Mouse (Mus musculus): Measurements from ENCODE around the gene Esp4. TPM values are rescaled to one million over a fixed set of nuclear protein-coding genes. Genes with fewer than 3 reads are reported as not detected.
"Not testable (repeated sequence)": the region's sequence is repeated elsewhere in the genome, so short reads cannot be mapped to it uniquely, and the experiment has no call there.

Gene Esp4
- polyA plus RNA-seq (2014; fragmentation: Nextera tagmentation; extraction: Ambion mirVana): not detected in 2 replicates

DNA sequence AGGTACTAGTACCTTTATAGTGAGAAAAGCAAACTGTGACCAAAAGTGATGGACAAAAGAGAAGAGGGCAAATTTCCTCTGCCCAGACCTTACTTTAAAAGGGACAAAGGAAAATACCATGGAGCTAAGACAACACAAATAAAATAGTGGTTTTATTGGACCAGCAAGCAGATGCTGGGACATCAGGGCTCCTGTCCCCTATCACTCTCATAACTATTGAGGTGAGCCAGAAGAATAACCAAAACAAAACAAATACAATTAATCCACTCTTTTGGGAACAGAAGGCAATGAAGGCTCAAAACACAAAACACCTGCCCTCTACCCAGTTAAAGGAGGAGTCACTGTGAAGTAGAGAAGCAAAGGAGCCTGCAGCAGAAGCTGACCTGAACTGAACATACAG, at the start of gene Esp4:
TSS of gene Esp4 (plus strand) at position 301 of the 400 bp plus-strand sequence.
- Histone ChIP-seq H3K4me2 (no peak within 1 kb of the TSS), H3K36me3 (ENCODE audit: control insufficient read depth, insufficient read depth, low read length) (no peaks in the 10 kb centered on the region), H3K4me1 (replicated peaks; ENCODE audit: control insufficient read depth, insufficient read depth, low read length) (no peaks in the 10 kb centered on the region), H3K9ac (ENCODE audit: low read depth, low read length) (no peak within 1 kb of the TSS), H3K27ac (ENCODE audit: low read depth, low read length) (no peak within 1 kb of the TSS), H3K9me3 (ENCODE audit: control insufficient read depth, low read length) (no peaks in the 10 kb centered on the region), H3K4me3 (ENCODE audit: low read depth, low read length) (no peak within 1 kb of the TSS), H3K27me3 (replicated peaks; ENCODE audit: control insufficient read depth, insufficient read depth, low read length) (no peaks in the 10 kb centered on the region)
- DNase-seq (ENCODE audit: low spot score): no peak
- no peak for ATAC-seq (replicated peaks; ENCODE audit: low FRiP score)

DNA sequence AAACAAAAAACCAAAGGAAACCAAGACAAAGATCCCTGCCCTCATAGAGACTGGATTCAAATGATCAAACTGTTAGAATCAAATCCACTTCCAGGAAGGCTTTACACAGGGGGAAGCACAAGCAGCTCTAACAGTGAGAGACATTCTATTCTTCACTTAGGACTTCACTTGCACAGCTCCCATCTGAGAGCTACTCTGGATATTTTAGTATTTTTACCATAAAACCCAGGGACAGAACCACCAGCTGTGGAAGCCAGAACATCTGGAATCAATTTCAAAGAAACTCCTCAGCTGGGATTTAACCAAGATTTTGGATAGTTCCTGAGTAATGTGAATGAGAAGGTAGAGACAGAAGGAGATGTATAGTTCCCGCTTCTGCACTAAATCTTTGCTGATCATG, 44.9 kb upstream of the Esp4 start:
- no peak overlapping the region for H3K4me3 ChIP-seq (ENCODE audit: low read depth, low read length)
- no peak overlapping the region for H3K9ac ChIP-seq (ENCODE audit: low read depth, low read length)
- WGBS: 82% methylated on average over 1 of the region's 1 CpGs
- no peaks in the 10 kb centered on the region for H3K36me3 ChIP-seq (ENCODE audit: control insufficient read depth, insufficient read depth, low read length)
- no peaks in the 10 kb centered on the region for H3K27me3 ChIP-seq (replicated peaks; ENCODE audit: control insufficient read depth, insufficient read depth, low read length)
- no peak overlapping the region for H3K4me2 ChIP-seq
- no peaks in the 10 kb centered on the region for H3K4me1 ChIP-seq (replicated peaks; ENCODE audit: control insufficient read depth, insufficient read depth, low read length)
- H3K27ac ChIP-seq (ENCODE audit: low read depth, low read length): no peak overlapping the region
- H3K9me3 ChIP-seq (ENCODE audit: control insufficient read depth, low read length): no peaks in the 10 kb centered on the region
- no peak for DNase-seq (ENCODE audit: low spot score)
- ATAC-seq (replicated peaks; ENCODE audit: low FRiP score): no peak

DNA sequence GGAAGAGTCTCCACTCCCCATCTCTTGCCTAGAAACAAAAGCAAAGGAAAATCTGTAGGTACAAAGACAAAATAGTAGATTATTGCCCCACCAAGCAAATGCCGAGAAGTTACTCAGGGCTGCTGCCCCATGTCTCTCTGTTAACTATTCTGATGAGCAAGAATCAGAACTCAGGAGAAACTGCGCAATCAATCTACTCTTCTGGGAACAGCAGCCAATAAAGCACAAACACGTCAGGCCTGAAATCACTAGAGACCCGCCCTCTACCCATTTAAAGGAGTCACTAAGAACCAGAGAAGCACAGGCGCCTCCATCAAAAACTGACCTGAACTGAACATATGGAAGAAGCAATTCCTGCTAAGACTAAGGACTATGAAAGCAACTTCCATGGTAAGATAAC, 37.2 kb upstream of the Esp4 start, which contains the start of gene Esp6:
TSS of gene Esp6 (plus strand) at position 301 of the 400 bp plus-strand sequence.
- H3K27ac ChIP-seq (ENCODE audit: low read depth, low read length): no peak within 1 kb of the TSS
- H3K4me3 ChIP-seq (ENCODE audit: low read depth, low read length): no peak within 1 kb of the TSS
- H3K4me2 ChIP-seq: no peak within 1 kb of the TSS
- H3K9me3 ChIP-seq (ENCODE audit: control insufficient read depth, low read length): no peaks in the 10 kb centered on the region
- H3K36me3 ChIP-seq (ENCODE audit: control insufficient read depth, insufficient read depth, low read length): no peaks in the 10 kb centered on the region
- H3K9ac ChIP-seq (ENCODE audit: low read depth, low read length): no peak within 1 kb of the TSS
- no peaks in the 10 kb centered on the region for H3K27me3 ChIP-seq (replicated peaks; ENCODE audit: control insufficient read depth, insufficient read depth, low read length)
- DNase-seq (ENCODE audit: low spot score): no peak
- ATAC-seq (replicated peaks; ENCODE audit: low FRiP score): no peak
- no peaks in the 10 kb centered on the region for H3K4me1 ChIP-seq (replicated peaks; ENCODE audit: control insufficient read depth, insufficient read depth, low read length)
- WGBS: 80% methylated on average over 5 of the region's 5 CpGs

GRCm38 (mm10) chr17:40583906-40584305, 14.5 kb upstream of the Esp4 start:
- H3K4me3 ChIP-seq (ENCODE audit: low read depth, low read length); H3K4me2 ChIP-seq; ATAC-seq (replicated peaks; ENCODE audit: low FRiP score); H3K27me3 ChIP-seq (replicated peaks; ENCODE audit: control insufficient read depth, insufficient read depth, low read length); DNase-seq (ENCODE audit: low spot score); H3K36me3 ChIP-seq (ENCODE audit: control insufficient read depth, insufficient read depth, low read length); H3K9ac ChIP-seq (ENCODE audit: low read depth, low read length); H3K27ac ChIP-seq (ENCODE audit: low read depth, low read length); H3K9me3 ChIP-seq (ENCODE audit: control insufficient read depth, low read length); H3K4me1 ChIP-seq (replicated peaks; ENCODE audit: control insufficient read depth, insufficient read depth, low read length): not testable (repeated sequence)
- WGBS: 61% methylated on average over 6 of the region's 6 CpGs

DNA sequence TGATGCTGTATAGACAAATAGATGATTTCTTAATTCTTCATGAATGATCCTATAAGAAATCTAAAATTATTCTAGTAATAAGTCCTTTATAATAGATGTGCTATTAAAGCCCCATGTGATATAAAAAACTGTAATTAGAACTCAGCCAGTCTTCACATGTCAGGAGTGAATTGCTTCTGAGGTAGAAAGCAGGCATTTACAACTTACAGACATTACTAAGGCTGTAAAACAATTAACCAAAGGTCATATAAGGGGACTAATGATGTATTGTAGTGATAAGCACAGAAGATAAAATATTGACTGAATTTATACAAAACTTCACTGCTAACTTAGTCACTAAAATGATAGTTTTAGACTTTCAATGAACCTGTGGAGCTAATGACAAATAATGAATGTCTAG, 7.1 kb upstream of the Esp4 start:
- Histone ChIP-seq H3K9me3 (ENCODE audit: control insufficient read depth, low read length) (no peaks in the 10 kb centered on the region), H3K36me3 (ENCODE audit: control insufficient read depth, insufficient read depth, low read length) (no peaks in the 10 kb centered on the region), H3K9ac (ENCODE audit: low read depth, low read length) (no peak overlapping the region), H3K27ac (ENCODE audit: low read depth, low read length) (no peak overlapping the region), H3K4me2 (no peak overlapping the region), H3K4me3 (ENCODE audit: low read depth, low read length) (no peak overlapping the region), H3K27me3 (replicated peaks; ENCODE audit: control insufficient read depth, insufficient read depth, low read length) (no peaks in the 10 kb centered on the region), H3K4me1 (replicated peaks; ENCODE audit: control insufficient read depth, insufficient read depth, low read length) (no peaks in the 10 kb centered on the region)
- DNase-seq (ENCODE audit: low spot score) (no peak), ATAC-seq (replicated peaks; ENCODE audit: low FRiP score) (no peak)

- DNase-seq (ENCODE audit: low spot score); H3K9me3 ChIP-seq (ENCODE audit: control insufficient read depth, low read length); H3K27ac ChIP-seq (ENCODE audit: low read depth, low read length); H3K4me3 ChIP-seq (ENCODE audit: low read depth, low read length); H3K9ac ChIP-seq (ENCODE audit: low read depth, low read length); ATAC-seq (replicated peaks; ENCODE audit: low FRiP score); H3K4me1 ChIP-seq (replicated peaks; ENCODE audit: control insufficient read depth, insufficient read depth, low read length); H3K27me3 ChIP-seq (replicated peaks; ENCODE audit: control insufficient read depth, insufficient read depth, low read length); H3K4me2 ChIP-seq; H3K36me3 ChIP-seq (ENCODE audit: control insufficient read depth, insufficient read depth, low read length): not testable (repeated sequence)
- 69% methylated on average over 1 of the region's 1 CpGs for WGBS
Measured at GRCm38 (mm10) chr17:40631775-40632174, 33.4 kb downstream of the Esp4 start, which contains the start of gene Esp3. Esp3 (plus strand) TSS chr17:40632075.

Other genes with a start within 250 kb of the Esp4 start
- not detected in 2 replicates for gene Esp8, start 78.6 kb upstream of the Esp4 start, polyA plus RNA-seq (2014; fragmentation: Nextera tagmentation; extraction: Ambion mirVana)
- gene Esp6, start 37.1 kb upstream of the Esp4 start, polyA plus RNA-seq (2014; fragmentation: Nextera tagmentation; extraction: Ambion mirVana): not detected in 2 replicates
- gene Esp3, start 33.5 kb downstream of the Esp4 start, polyA plus RNA-seq (2014; fragmentation: Nextera tagmentation; extraction: Ambion mirVana): not detected in 2 replicates
- gene Esp1, start 128.5 kb downstream of the Esp4 start, polyA plus RNA-seq (2014; fragmentation: Nextera tagmentation; extraction: Ambion mirVana): not detected in 2 replicates
- gene Crisp2, start 208.4 kb downstream of the Esp4 start, polyA plus RNA-seq (2014; fragmentation: Nextera tagmentation; extraction: Ambion mirVana): 0.44 TPM in 2 replicates
- gene Rhag, start 212.5 kb downstream of the Esp4 start, polyA plus RNA-seq (2014; fragmentation: Nextera tagmentation; extraction: Ambion mirVana): 164 and 181 TPM in 2 replicates

Measured in liver, embryonic 11.5 days (tissue).